Mouse (Mus musculus): ENCODE data around the gene Sox21.

Gene Sox21

DNA sequence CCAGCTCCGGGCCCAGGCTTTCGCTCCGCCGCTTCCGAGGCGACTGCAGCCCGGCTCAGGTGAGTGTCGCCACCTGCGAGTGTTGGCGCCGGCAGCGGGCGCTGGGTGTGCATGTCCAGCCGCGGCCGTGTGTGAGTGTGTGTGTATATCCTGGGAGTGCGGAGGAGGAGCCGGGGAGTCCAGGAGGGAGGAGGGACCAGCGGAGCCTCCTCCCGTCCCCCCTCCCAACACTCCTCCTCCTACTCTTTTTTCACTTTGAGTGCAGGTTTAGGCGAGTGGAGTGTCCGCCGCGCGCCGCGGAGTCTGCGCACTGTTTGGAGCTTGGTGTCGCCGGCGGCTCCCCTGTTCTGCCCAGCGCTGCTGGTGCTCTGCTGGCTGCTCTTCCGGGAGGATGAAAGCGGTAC is at the start of gene Sox21:
Gene Sox21 (minus strand): TSS at position 145 of the 404 bp plus-strand sequence.
- DNase-seq (ENCODE audit: low read depth in 1 of 2, low spot score in 2 of 2) = no peak

DNA sequence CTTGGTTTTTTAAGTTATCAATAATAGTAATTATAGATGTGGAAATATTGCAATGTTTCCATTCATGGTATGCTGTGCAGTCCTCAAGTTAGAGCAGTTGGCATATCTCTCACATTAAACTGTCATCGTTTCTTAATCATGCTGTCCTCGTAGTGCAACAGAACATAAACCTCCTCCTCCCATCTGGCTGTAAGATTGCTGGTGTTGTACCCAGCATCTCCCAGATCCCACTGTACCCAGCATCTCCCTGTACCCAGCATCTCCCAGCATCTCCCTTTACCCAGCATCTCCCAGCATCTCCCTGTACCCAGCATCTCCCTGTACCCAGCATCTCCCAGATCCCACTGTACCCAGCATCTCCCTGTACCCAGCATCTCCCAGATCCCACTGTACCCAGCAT is 49.3 kb upstream of the Sox21 start:
- DNase-seq (ENCODE audit: low read depth in 1 of 2, low spot score in 2 of 2) = no peak

DNA sequence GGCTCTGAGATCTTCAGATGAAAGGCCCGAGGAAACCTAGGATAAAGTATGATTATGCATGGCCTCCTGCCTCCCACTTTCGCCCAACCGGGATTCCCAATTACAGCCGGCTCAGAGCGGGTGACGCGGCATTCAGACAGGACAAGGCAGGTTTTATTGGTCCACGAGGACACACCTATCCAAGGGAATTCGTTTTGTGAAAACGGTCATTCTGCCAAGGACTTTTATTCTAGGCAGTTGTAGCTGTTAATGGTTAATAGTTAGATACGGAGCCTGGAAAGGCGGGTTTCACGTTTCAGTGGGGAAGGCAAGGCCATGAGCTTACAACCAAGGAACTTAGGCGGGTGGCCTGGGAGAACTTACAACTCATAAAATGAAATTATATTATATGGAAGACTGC is 46.1 kb upstream of the Sox21 start:
- no peak for DNase-seq (ENCODE audit: low read depth in 1 of 2, low spot score in 2 of 2)

DNA sequence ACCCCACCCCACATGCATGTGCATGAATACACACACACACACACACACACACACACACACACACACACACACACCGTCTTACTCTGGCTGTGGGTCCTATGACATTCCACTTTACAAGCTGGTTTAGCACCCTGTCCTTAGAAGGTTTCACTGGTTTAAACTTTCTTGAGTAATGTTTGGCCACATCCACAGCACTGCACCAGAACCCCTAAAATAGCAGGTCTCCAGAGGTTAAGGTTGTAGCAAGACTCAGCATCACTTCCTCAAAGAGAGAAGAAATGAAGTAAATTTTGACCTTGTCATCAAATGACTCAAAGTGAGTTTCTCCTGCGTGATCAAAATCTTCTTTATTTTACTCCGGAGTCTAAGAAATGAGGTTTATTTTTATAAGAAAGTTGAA is 45.4 kb upstream of the Sox21 start:
- no peak for DNase-seq (ENCODE audit: low read depth in 1 of 2, low spot score in 2 of 2)

DNA sequence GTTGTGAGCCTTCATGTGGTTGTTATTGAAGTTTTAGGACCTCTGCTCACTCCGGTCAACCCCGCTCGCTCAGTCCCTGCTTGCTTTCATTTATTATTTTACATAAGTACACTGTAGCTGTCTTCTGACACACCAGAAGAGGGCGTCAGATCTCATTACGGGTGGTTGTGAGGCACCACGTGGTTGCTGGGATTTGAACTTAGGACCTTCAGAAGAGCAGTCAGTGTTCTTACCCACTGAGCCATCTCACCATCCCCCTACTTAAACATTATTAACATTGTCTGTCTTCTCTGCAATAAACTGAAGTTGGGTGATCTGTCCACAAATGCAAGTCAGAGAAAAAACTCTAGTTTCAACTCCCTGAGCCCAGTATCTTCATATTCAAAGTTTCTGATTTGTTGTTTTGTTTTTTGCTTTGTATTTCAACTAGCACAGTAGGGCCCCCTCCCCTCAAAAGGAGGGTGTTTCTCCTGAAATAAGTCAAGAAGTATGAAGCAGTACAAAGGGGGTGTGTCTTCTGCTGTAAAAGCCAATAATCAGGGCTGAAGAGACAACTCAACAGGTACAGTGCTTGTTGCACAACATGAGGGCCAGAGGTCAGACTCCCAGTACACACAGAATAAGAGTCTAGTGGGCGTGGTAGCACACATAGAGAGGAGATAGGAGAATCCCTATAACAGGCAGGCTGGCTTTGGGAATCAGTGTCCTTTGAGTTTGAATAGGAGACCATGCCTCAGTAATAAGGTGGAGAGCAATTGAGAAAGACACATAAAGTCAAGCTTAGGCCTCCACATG is 41.1 kb upstream of the Sox21 start:
- no peak for DNase-seq (ENCODE audit: low read depth in 1 of 2, low spot score in 2 of 2)

DNA sequence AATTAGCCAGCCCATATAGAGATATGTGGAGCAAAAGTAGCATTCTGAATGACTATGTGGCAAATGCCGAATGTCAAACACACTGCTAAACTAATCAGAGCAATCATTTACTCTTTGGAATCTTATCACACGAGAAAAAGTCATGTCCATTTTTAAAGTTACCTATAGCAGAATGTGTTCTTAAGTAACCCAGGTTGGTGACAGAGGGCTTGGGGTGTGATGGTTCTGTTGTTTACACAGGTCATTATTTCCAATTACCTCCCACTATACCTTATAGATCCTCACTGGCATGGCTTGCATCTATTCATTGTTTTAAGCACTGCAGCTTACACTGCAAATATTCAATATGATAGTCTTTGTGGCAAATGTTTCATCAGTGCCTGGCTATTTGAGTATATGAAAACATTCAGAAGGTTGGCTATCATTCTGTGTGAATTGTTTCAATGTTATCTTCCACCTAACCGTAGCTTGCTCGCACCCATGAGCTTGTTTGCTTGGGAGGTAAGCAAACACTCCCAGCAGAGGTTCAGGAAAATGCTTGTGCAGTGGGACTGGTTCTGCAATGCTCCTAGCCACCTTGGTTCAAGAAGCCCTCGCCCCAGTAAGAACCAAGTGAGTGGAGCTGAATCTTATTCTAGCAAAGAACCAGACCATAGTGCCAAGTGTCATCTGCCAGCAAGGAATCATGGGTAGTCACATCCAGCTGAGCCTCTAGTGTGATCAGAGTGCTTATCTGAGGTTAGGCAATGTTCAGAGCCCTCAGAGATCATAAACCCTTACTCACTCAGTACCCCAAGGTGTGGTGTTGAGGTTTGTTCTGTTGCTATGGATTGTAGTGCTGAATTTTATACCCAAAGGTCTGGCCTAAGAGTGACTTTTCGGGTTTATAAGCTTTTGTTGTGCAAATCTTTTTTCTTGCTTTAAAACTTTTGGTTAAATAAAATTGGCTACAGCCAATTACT is 36.0 kb upstream of the Sox21 start:
- DNase-seq (ENCODE audit: low read depth in 1 of 2, low spot score in 2 of 2) = no peak

DNA sequence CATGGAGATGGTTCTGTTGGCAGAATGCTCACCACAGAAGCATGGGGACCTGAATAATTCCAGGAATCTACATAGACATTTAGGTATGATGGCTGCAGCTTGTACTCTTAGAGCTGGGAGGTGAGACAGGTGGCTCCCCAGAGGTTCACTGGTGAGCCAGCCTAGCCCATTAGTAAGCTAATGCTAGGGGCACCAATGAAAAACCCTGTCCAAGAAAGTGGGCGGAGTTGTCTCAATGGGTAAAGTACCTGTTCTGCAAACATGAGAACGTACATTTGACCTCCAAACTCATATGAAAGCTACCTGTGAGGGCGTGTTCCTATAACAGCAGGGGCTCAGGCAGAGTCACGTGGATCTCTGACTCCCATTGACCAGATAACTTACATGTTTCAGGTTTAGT is 32.0 kb upstream of the Sox21 start:
- no peak for DNase-seq (ENCODE audit: low read depth in 1 of 2, low spot score in 2 of 2)

DNA sequence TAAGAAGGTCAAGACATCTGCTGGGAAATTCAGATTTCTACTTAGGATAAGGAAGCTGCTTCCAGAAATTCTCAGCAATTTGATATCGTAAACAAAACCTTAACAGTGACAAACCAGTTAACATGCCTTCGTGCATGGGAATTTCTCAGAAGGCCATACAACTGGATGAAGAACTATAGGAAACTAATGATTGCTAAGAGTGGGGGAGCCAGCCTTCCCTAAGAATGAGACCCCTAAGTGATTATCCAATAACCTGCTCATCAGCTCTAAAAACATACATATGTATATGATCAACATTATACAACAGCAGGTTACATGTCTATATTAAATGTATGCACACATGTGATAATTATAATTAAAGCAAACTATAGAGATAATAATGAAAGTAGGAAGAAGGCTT is 29.8 kb upstream of the Sox21 start, which contains the start of gene Gm9376:
Gene Gm9376 (plus strand): TSS at position 301 of the 400 bp plus-strand sequence.
- DNase-seq (ENCODE audit: low read depth in 1 of 2, low spot score in 2 of 2) = no peak

DNA sequence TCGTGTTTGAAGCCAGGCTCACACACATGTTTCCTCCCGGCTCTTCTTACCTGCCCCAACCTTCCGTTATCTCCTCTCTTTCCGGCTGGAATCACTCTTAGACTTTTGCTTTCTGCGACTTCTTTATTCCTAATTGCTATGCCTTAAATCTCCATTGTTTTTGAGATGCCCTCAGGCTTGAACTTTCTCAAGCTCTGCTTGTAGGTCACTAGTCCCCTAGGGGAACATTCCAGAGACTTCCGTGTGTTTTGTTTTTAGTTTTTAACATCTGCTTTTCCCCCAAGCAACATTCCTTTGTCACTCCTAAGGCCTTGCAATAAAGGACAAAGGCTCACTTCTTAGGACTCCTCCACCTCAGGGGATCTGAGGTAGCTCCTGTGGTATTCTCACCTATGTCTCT is 16.6 kb upstream of the Sox21 start:
- no peak for DNase-seq (ENCODE audit: low read depth in 1 of 2, low spot score in 2 of 2)

DNA sequence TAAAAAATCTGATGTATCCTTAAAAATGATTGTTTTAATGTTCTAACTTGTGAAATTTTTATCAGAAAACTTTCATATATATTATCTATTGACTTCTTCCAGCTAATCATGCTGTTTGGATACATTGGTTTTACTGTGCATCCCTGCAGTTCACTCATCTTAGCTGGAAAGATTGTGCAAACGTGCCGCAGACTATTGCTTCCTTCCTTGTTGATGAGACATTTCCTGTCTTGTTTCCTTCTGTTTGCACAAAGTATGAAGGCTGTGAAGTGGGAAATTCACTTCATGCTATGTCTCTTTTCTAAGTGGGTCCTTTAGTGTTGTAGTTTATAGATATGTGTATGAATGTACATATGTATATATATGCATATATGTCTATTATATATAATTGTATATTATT is 4.6 kb upstream of the Sox21 start:
- DNase-seq (ENCODE audit: low read depth in 1 of 2, low spot score in 2 of 2) = no peak

DNA sequence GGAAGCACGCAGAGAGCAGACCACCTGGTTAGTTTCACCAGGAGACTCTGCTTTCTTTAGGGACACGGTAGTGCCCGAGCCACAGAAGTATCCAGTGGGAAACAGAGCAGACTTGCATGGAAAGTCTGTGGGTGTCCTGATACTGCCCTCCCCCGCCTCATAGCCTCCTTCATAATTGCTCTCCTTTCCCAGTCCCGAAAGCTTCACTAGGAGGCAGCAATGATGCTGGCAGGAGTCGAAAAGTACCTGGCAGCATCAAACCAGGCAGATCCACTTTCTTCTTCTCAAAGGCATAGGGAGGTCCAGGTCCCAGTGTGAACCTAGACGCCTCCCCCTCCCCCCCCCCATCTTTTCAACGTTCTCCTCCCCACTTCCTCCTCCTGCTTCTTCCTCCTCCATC is 2.5 kb upstream of the Sox21 start:
- DNase-seq (ENCODE audit: low read depth in 1 of 2, low spot score in 2 of 2) = no peak

DNA sequence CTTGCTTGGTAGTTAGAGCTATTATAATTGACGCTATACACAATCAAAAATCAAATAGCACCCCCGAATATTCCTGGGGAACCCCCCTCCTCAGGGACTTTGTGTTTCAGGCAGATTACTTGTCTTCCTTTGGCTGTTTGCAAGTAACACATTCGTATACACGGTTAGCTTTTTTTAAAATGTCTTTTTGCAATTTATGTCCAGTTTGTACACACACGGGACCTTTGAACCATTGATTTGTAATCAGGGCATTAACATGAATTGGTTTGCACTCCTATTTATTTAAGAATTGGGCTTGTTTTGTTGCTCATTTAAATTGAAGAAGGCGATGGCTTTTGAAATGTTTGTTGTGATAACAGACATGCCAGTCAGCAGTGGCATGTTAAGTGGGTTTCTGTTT is 956 bp upstream of the Sox21 start:
- DNase-seq (ENCODE audit: low read depth in 1 of 2, low spot score in 2 of 2) = no peak

DNA sequence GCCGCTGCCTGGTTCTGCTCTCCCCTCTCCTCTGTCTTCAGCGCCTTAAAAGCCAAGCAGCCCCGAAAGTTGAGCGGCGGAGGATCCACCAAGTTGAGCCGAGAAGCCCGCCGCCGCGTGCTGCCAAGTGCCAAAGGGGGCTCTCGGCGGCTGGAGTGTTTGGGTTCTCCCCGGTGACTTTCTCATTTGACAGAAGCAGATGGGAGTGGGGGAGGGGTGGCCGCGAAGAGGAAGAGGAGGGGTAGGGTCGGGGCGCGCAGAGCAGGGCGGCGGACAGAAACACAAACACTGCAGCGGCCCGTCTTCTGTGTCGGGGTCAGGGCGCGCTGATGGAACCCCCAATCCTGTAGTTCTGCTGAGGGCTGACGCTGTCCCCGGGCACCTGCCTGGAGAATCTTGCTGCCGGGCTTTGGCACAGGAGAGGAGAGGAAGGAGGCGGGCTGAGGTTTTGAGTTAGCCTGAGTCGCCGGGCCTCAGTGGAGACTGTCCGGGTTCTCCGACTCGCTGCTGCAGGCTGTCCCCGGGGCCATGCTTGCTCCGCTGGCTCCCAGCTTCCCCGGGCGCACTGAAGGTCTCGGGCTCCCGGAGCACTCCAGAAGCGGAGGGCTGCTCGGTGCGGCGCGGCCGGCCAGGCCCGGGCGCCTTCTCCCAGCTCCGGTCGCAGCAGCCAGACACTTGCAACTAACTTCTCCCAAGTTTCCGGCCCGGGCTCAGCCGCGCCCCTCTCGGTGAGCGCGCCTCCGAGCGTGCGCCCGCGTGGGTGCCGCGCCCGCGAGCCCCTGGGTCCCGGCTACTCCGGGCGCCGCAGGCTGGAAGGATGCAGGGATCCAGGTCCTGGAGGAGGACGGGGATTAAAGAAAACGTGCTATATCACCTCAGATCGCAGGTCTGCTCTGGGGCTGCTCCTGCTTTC is 601 bp downstream of the Sox21 start:
- DNase-seq (ENCODE audit: low read depth in 1 of 2, low spot score in 2 of 2) = no peak

DNA sequence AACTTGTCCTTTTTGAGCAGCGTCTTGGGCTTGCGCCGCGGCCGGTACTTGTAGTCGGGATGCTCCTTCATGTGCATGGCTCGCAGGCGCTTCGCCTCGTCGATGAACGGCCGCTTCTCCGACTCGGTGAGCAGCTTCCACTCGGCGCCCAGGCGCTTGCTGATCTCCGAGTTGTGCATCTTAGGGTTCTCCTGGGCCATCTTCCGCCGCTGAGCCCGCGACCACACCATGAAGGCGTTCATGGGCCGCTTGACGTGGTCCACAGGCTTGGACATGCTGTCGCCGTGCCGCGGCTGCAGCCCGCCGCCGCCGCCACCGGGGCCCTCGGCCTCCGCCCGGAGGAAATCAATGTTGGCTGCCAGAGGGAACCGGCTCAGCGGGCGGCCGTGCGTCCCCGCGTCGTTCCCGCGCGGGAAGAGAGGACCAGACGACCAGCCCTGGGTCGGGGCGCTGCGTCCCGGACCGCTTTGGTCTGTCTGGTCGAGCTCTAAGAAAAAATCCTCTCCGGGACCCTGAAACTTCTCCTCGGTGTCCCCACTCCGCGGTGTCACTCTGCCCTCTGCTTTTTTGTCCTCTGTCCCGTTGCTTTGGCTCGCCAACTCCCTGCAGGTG is 1.4 kb downstream of the Sox21 start:
- no peak for DNase-seq (ENCODE audit: low read depth in 1 of 2, low spot score in 2 of 2)

DNA sequence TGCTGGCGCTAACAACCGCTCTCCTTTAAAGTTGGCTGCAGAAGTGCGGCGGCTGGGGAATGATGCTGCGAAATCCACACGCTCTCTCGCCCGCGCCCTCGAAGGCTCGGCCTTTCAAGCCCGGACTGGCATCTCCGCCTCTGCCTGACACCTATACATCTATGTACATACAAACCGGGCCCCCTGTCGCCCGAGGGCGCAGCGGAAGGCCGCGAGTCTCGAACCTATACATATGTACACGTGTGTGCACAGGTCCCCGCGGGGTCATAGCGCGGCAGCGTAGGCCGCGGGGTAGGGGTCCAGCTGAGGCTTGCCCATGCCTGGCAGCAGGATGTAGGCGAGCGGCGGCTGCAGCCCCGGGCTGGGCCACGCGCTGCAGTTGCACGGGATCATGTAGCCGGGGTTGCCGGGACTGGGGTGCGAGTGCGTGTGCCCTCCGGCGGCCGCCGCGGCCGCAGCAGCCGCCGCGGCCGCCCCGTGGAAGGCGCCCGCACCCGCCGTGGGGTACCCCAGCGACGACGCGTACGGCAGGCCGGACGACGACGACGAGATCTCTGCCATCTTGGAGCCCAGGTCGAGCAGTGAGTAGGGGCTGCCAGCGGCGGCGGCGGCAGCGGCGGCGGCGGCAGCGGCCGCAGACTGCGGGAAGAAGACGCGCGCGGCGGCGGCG is 2.2 kb downstream of the Sox21 start:
- DNase-seq (ENCODE audit: low read depth in 1 of 2, low spot score in 2 of 2) = no peak

DNA sequence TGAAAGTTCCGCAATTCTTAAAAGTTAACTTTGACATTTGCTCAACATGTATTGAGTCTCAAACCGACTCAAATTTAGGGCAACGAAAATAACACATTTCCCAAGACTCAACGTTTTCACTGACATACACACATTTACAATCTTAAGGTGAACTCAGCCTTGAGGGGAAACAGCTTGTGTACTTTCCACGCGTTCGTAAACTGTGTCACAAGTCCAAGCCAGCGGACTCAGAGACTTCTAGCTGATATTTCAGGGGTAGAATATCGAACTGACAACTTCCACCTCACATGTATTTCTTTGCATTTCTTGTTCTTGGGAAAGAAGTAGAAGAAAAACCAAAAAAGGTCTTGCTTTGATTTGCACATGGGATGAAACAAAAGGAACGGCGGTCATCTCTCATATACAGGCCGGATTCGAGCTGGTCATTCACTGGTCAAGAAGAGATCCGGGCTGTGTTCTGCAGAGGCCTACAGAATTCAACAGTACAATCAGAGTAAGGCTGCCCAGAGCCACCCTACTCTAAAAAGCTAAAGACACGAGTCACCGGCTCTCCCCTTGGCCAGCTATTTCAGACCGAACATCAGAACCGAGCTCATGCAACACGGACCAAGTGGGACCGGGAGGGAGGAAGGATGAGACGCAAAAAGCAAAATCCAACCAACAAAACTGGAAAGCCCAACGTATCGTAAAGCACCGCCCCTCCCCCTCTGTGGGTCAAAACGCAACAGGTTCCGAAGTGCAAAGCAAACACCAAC is 2.9 kb downstream of the Sox21 start:
- no peak for DNase-seq (ENCODE audit: low read depth in 1 of 2, low spot score in 2 of 2)

DNA sequence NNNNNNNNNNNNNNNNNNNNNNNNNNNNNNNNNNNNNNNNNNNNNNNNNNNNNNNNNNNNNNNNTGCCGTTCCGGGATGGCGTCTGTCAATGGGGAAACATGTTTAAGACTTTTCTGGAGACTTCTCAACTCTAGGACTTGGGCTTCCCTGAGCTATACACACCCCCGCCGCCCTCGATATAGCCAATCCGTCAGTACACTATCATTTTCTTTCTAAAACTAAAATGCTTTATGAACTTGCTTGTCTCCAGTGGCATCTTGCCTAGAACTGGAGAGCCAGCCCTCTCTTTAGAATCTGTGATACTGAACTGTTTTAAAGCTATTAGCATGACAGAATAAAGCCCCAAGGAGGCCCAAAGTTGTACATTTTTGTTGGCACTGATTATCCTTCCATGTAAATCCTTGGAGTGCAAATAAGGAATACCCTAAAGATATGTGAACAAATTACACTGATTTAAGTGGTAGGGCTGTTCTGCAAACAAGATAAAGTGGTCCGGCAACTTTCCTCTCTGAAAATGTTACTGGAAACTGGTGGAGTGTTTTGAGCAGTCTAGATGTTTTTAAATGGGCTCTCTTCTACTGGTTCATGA is 4.4 kb downstream of the Sox21 start:
- DNase-seq (ENCODE audit: low read depth in 1 of 2, low spot score in 2 of 2) = no peak

DNA sequence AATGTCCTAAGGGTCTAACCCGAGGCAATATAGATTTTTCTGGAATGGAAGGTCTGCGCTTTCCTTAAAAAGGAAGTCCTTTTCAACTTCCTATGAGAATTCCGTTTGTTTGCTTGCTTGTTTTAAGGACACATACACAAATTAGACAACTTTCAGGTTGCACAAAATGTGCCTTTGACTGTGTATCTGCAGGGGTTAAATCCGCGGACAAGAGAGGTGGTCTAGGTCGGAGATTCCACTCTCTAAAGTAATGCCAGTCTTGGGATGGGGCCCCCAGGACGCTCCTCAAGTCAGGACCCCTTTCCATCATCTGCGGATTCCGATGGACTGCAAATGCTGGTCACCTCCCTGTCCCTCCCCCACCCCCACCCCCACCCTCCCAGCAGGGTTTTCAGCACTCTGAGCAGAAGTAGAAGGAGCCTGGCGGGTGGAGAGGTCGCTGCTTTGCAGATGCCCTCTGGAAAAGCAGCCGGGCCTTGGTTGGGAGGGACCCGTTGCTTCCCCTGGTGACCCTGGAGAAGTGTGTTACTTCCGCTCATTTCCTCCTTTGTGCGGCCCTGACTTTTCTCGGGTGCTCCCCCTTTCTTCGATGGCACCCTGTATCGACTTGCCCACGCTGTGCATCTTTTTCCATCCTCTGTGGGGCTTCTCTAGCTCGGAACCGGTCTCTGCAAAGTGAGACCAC is 10.2 kb downstream of the Sox21 start:
- no peak for DNase-seq (ENCODE audit: low read depth in 1 of 2, low spot score in 2 of 2)
